Mouse (Mus musculus): ENCODE results near the gene Rassf6. TPM values are rescaled to one million over a fixed set of nuclear protein-coding genes. Genes with fewer than 3 reads are reported as not detected.

Gene Rassf6
- total and polyA plus RNA-seq, 3 experiments, result 15.1 to 24.5 (median 18.3) TPM

GRCm38 (mm10) chr5:90661852-90662251 lies 21.4 kb upstream of the Rassf6 start:
- Histone ChIP-seq H3K27ac (ENCODE audit: insufficient read depth, low read depth) (no peak overlapping the region), H3K9ac (ENCODE audit: insufficient read depth, low read depth) (no peak overlapping the region), H3K79me2 (replicated peaks; ENCODE audit: control insufficient read depth, extremely low read depth, insufficient read depth, poor library complexity, severe bottlenecking) (no peaks in the 10 kb centered on the region), H3K9me3 (replicated peaks; ENCODE audit: low read length) (no peaks in the 10 kb centered on the region), H3K4me1 (ENCODE audit: control insufficient read depth in 1 of 2, insufficient read depth in 2 of 2) (no peaks in the 10 kb centered on the region), H3K36me3 (replicated peaks in 1 of 2; ENCODE audit: control insufficient read depth in 1 of 2, insufficient read depth in 1 of 2, low read length in 1 of 2) (no peaks in the 10 kb centered on the region), H3K27me3 (replicated peaks) (no peaks in the 10 kb centered on the region), H3K4me3 (replicated peaks in 1 of 3; ENCODE audit: low read depth in 2 of 3, low read length in 2 of 3, poor library complexity in 1 of 3) (no peak overlapping the region), H3K4me2 (ENCODE audit: insufficient read depth, low read depth, poor library complexity, severe bottlenecking) (peak overlapping the region; percentile 25; the same call in 1 of the 2 replicates)
- in situ Hi-C loops (cut with MboI; ENCODE audit: low pct_ligation_motif_present, low pct_unique_long_range_greater_than_20kb, low sequenced_read_pairs) (loop anchor here (5.0 kb wide), 1 partner anchor 125 kb away; the partner anchor contains the start of gene Cxcl3), dilution Hi-C loops (cut with MboI; ENCODE audit: extremely low pct_ligation_motif_present, extremely low pct_unique_long_range_greater_than_20kb, low sequenced_read_pairs) (no loop called here)
- TF ChIP-seq KAT2A (IDR thresholded peaks at IDR 0.05; ENCODE audit: insufficient replicate concordance, low read length), result no peak
- TF ChIP-seq SMC3 (IDR thresholded peaks at IDR 0.05; ENCODE audit: low read depth, low read length), result no peak
- TF ChIP-seq MAFK (IDR thresholded peaks at IDR 0.05; ENCODE audit: insufficient replicate concordance, low read length), result 0 out of 2 replicates have a peak, but pooled peaks have one; percentile 0
- no peak for TF ChIP-seq USF2 (conservative IDR thresholded peaks at IDR 0.05; ENCODE audit: low read depth, low read length)
- no peak for TF ChIP-seq ZMIZ1 (IDR thresholded peaks at IDR 0.05; ENCODE audit: low read depth, low read length)
- no peak for DNase-seq (ENCODE audit: extremely low read depth)

GRCm38 (mm10) chr5:90661436-90661835 lies 21.0 kb upstream of the Rassf6 start:
- H3K9me3 ChIP-seq (replicated peaks; ENCODE audit: low read length), result no peaks in the 10 kb centered on the region
- in situ Hi-C loops (cut with MboI; ENCODE audit: low pct_ligation_motif_present, low pct_unique_long_range_greater_than_20kb, low sequenced_read_pairs) (loop anchor here (5.0 kb wide), 1 partner anchor 126 kb away; the partner anchor contains the start of gene Cxcl3), dilution Hi-C loops (cut with MboI; ENCODE audit: extremely low pct_ligation_motif_present, extremely low pct_unique_long_range_greater_than_20kb, low sequenced_read_pairs) (no loop called here)
- no peak overlapping the region for H3K9ac ChIP-seq (ENCODE audit: insufficient read depth, low read depth)
- no peaks in the 10 kb centered on the region for H3K4me1 ChIP-seq (ENCODE audit: control insufficient read depth in 1 of 2, insufficient read depth in 2 of 2)
- H3K27me3 ChIP-seq (replicated peaks), result no peaks in the 10 kb centered on the region
- H3K79me2 ChIP-seq (replicated peaks; ENCODE audit: control insufficient read depth, extremely low read depth, insufficient read depth, poor library complexity, severe bottlenecking), result no peaks in the 10 kb centered on the region
- peak; percentile 67 for DNase-seq (ENCODE audit: extremely low read depth)
- H3K4me3 ChIP-seq (replicated peaks in 1 of 3; ENCODE audit: low read depth in 2 of 3, low read length in 2 of 3, poor library complexity in 1 of 3), result no peak overlapping the region
- no peaks in the 10 kb centered on the region for H3K36me3 ChIP-seq (replicated peaks in 1 of 2; ENCODE audit: control insufficient read depth in 1 of 2, insufficient read depth in 1 of 2, low read length in 1 of 2)
- H3K27ac ChIP-seq (ENCODE audit: insufficient read depth, low read depth), result no peak overlapping the region
- peak overlapping the region; percentile 25; the same call in 1 of the 2 replicates for H3K4me2 ChIP-seq (ENCODE audit: insufficient read depth, low read depth, poor library complexity, severe bottlenecking)
- no peak for TF ChIP-seq CHD1 (IDR thresholded peaks at IDR 0.05; ENCODE audit: low read depth, low read length)
- no peak for TF ChIP-seq HCFC1 (IDR thresholded peaks at IDR 0.05; ENCODE audit: low read depth, low read length)
- TF ChIP-seq USF2 (conservative IDR thresholded peaks at IDR 0.05; ENCODE audit: low read depth, low read length), result no peak
- TF ChIP-seq SMC3 (IDR thresholded peaks at IDR 0.05; ENCODE audit: low read depth, low read length), result peak; percentile 90
- no peak; the same call in 1 of the 2 replicates for TF ChIP-seq JUN (IDR thresholded peaks at IDR 0.05; ENCODE audit: insufficient read depth, low read depth, low read length)
- no peak for TF ChIP-seq PAX5 (IDR thresholded peaks at IDR 0.05; ENCODE audit: low read length)
- no peak for TF ChIP-seq ZMIZ1 (IDR thresholded peaks at IDR 0.05; ENCODE audit: low read depth, low read length)
- TF ChIP-seq ELF1 (IDR thresholded peaks at IDR 0.05; ENCODE audit: low read depth, low read length), result no peak
- TF ChIP-seq JUND (conservative IDR thresholded peaks at IDR 0.05; ENCODE audit: low read depth, low read length), result peak; percentile 22; the same call in 1 of the 2 replicates
- no peak; the same call in 1 of the 2 replicates for TF ChIP-seq IRF4 (IDR thresholded peaks at IDR 0.05; ENCODE audit: low read depth, low read length)
- no peak for TF ChIP-seq NELFE (IDR thresholded peaks at IDR 0.05; ENCODE audit: low read depth, low read length)
- TF ChIP-seq RAD21 (IDR thresholded peaks at IDR 0.05; ENCODE audit: low read depth, low read length), result peak; percentile 95
- no peak for TF ChIP-seq CHD2 (IDR thresholded peaks at IDR 0.05; ENCODE audit: low read length)
- no peak for TF ChIP-seq BHLHE40 (IDR thresholded peaks at IDR 0.05; ENCODE audit: low read depth, low read length)
- TF ChIP-seq CTCF (conservative IDR thresholded peaks at IDR 0.05 in 1 of 2, IDR thresholded peaks at IDR 0.05 in 1 of 2; ENCODE audit: low read depth in 2 of 2, low read length in 2 of 2), result peak; percentile 78 to 95
- TF ChIP-seq USF1 (IDR thresholded peaks at IDR 0.05; ENCODE audit: low read depth, low read length), result no peak
- TF ChIP-seq MAZ (IDR thresholded peaks at IDR 0.05; ENCODE audit: low read depth, low read length), result no peak
- TF ChIP-seq SIN3A (IDR thresholded peaks at IDR 0.05; ENCODE audit: low read length), result no peak
- no peak for TF ChIP-seq POLR2AphosphoS2 (IDR thresholded peaks at IDR 0.05; ENCODE audit: low read depth, low read length)
- TF ChIP-seq POLR2A (IDR thresholded peaks at IDR 0.05; ENCODE audit: low read depth, low read length), result no peak
- TF ChIP-seq EP300 (IDR thresholded peaks at IDR 0.05; ENCODE audit: low read length), result no peak
- TF ChIP-seq MXI1 (IDR thresholded peaks at IDR 0.05; ENCODE audit: low read depth, low read length), result no peak
- TF ChIP-seq KAT2A (IDR thresholded peaks at IDR 0.05; ENCODE audit: insufficient replicate concordance, low read length), result no peak
- peak; percentile 67 for TF ChIP-seq ZC3H11A (IDR thresholded peaks at IDR 0.05; ENCODE audit: low read depth, low read length)
- peak; percentile 56; the same call in 1 of the 2 replicates for TF ChIP-seq MAFK (IDR thresholded peaks at IDR 0.05; ENCODE audit: insufficient replicate concordance, low read length)
- no peak for TF ChIP-seq E2F4 (IDR thresholded peaks at IDR 0.05; ENCODE audit: insufficient replicate concordance, low read depth, low read length)
- no peak for TF ChIP-seq NRF1 (IDR thresholded peaks at IDR 0.05; ENCODE audit: low read depth, low read length)
- TF ChIP-seq MEF2A (IDR thresholded peaks at IDR 0.05; ENCODE audit: borderline replicate concordance, low read depth, low read length), result no peak
- TF ChIP-seq MYC (IDR thresholded peaks at IDR 0.05; ENCODE audit: low read depth, low read length), result no peak
- TF ChIP-seq GABPA (IDR thresholded peaks at IDR 0.05; ENCODE audit: insufficient replicate concordance, low read depth, low read length), result no peak
- no peak for TF ChIP-seq RCOR1 (conservative IDR thresholded peaks at IDR 0.05; ENCODE audit: low read depth, low read length)
- no peak for TF ChIP-seq UBTF (IDR thresholded peaks at IDR 0.05; ENCODE audit: low read depth, low read length)

Data from CH12.LX (cell line).